Mouse (Mus musculus) Muller cell, postnatal 12 days (primary cell): ENCODE measurements around the gene 1700020L24Rik.

ENCODE experiments used
- DNase-seq: peaks from one replicate; pipeline ENCODE4 v3.0.0-alpha.2; 2015; ENCODE audit errors: inconsistent ontology term

The 1700020L24Rik gene

DNA sequence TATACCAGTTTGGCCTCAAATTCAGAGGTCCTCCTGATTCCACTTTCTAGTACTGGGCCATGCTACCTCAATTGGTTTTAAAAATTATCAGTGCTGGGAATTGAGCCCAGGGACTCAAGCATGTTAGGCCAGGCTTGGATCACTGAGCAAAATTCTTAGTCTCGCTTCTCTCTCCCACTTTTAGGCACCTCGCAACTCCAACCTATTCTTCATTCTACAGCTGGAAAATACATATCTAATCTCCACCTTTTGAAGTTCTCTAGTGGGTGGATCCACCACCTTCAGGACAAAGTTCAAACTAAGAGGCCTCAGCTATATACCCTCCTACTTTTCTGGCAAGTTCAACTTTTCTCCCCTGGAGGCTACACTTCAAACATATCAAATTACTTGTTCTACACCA lies 34.3 kb downstream of the 1700020L24Rik start:
- DNase-seq, result no peak

DNA sequence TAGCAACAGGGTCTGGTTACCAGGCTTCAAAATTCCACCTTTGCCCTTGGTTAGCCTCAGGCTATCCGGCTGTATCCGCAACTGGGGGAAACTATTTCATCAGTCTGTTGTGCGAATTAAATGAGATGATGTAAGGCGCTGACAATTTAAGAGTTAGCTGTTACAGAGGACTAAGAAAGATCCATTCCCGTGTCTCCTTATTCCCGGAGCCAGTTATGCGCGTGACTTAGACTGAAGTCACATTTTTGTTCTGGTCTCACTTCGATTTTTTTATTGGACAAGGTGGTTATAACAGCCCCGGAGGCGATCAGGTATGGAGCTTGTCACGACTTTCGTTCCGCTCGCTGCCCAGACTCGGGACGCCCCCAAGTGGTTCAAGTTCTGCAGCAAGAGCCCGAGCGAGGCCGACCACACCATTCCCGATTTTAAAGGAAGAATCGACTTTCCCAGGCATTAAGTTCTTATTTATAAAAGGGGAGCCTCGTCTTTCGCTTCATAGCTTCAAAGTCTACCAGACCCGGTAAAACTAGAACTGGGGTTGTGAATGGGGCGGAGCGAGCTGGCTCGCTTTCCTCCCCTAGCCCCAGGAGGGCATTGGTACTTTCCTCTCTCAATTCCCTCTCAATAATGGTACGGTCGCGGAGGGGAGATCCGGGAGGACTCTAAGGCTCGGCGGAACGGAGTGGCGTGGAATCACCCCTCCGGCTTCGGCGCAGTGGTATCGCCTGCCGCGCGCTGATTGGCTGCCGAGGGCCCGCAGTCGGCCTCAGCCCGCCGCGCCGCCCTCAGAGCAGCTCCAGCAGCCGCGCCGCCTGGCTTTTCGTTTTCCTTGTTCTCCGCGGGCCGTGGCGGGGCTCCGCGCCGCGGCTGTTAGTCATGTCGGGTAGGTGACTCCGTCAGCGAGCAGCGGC lies 35.1 kb downstream of the 1700020L24Rik start, which contains the start of gene Taf15:
TSS of gene Taf15 (plus strand) at position 763 of the 911 bp plus-strand sequence.
- peak; percentile 99 for DNase-seq

DNA sequence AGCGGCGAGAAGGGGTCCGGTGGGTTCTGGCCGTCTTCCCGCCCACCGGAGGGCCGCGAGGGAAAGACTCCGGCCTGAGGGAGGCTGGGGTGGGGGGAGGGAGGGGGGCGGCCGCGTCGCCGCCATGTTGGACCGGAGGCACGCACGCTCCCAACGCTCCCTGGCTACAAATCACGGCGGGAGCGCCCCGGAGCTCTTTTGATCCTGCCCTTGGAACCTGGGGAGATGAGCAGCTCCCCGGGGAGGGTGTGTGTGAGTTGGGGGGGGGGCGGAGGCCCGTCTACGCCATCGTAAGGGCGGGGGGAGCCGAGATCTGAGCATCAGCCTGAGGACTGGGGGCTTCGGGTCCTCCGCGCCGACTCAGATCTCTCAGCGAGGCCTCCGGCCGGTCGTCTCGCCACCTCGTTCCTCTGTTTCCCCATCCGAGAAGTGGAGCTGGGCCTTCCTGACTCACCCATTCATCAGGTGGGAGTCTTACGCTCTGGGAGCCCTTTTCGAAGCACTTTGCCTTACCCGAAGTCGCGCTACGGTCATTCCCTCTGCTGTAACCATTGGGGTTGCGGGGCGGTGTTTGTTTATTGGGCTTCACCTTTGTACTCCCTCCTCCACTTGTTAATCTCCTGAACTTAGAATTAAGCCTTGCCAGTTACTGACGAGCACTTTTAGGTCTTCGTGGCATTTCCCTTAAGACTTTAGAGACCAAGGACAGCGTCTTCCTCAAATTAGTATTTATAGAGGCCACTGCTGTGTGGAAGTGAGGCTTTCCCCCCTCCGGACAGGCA lies 35.9 kb downstream of the 1700020L24Rik start:
- DNase-seq, result no peak
